Mouse (Mus musculus) erythroblast, embryonic 14.5 days (primary cell): ENCODE results near the gene Zfpm1. TPM values are rescaled to one million over a fixed set of nuclear protein-coding genes. Genes with fewer than 3 reads are reported as not detected.
A peak's percentile ranks its signal among the peaks of the same experiment; 100 is the strongest.

Experiments
- H3K27me3 ChIP-seq: 2 replicates; pipeline ENCODE4 v1.6.1; 2012; ENCODE audit warnings: inconsistent platforms; ENCODE audit not compliant: control insufficient read depth
- H3K36me3 ChIP-seq: 2 replicates; pipeline ENCODE4 v1.6.1; 2012; ENCODE audit warnings: mild to moderate bottlenecking, inconsistent platforms; ENCODE audit not compliant: control insufficient read depth
- H3K4me1 ChIP-seq: 2 replicates; pipeline ENCODE4 v1.6.1; 2012; ENCODE audit warnings: inconsistent platforms; ENCODE audit not compliant: control insufficient read depth
- H3K4me3 ChIP-seq: replicated peaks from 2 replicates; pipeline ENCODE3; 2012; ENCODE audit warnings: moderate library complexity, mild to moderate bottlenecking, inconsistent platforms
- H3K9me3 ChIP-seq: 2 replicates; pipeline ENCODE4 v1.6.1; 2012; ENCODE audit warnings: low read length, inconsistent platforms, mixed read lengths; ENCODE audit not compliant: control insufficient read depth
- GATA1 ChIP-seq: IDR thresholded peaks from 2 replicates; pipeline ENCODE4 v1.6.1; 2012; ENCODE audit warnings: low read length, inconsistent platforms, mixed read lengths
- TAL1 ChIP-seq: IDR thresholded peaks from 3 replicates; pipeline ENCODE4 v1.6.1; 2012; ENCODE audit warnings: low read length, inconsistent platforms, mixed read lengths
- polyA plus RNA-seq: library from polyadenylated mRNA; stranded (reverse); fragments of >175 nt; gene quantifications from 2 replicates; pipeline ENCODE4 v1.2.3, GENCODE M21; 2012

The Zfpm1 gene
- polyA plus RNA-seq, 1 experiment, result 331 TPM

- Histone ChIP-seq H3K9me3 (no peaks in the 10 kb centered on the region), H3K27me3 (peaks cover 43% of the 10 kb centered on the region)
Observed at GRCm38 (mm10) chr8:122251739-122252138, 30.2 kb upstream of the Zfpm1 start.

GRCm38 (mm10) chr8:122252366-122252765 is 29.6 kb upstream of the Zfpm1 start:
- no peaks in the 10 kb centered on the region for H3K36me3 ChIP-seq
- no peaks in the 10 kb centered on the region for H3K4me1 ChIP-seq
- H3K9me3 ChIP-seq, result no peaks in the 10 kb centered on the region
- H3K4me3 ChIP-seq, result no peak overlapping the region
- H3K27me3 ChIP-seq, result peaks cover 48% of the 10 kb centered on the region
- TF ChIP-seq GATA1 (no peak), TAL1 (no peak)

More at GRCm38 (mm10) chr8:122251739-122252138, 30.2 kb upstream of the Zfpm1 start:
- TF ChIP-seq GATA1 (no peak), TAL1 (no peak)
- Histone ChIP-seq H3K4me3 (no peak overlapping the region), H3K4me1 (no peaks in the 10 kb centered on the region), H3K36me3 (no peaks in the 10 kb centered on the region)

GRCm38 (mm10) chr8:122259351-122259750 is 22.6 kb upstream of the Zfpm1 start:
- H3K27me3 ChIP-seq, result peaks cover 68% of the 10 kb centered on the region
- no peak for TF ChIP-seq GATA1
- H3K4me3 ChIP-seq, result no peak overlapping the region

GRCm38 (mm10) chr8:122260755-122261154 is 21.2 kb upstream of the Zfpm1 start:
- no peak for TF ChIP-seq TAL1
- no peak for TF ChIP-seq GATA1
- H3K4me1 ChIP-seq, result no peaks in the 10 kb centered on the region
- H3K27me3 ChIP-seq, result peaks cover 68% of the 10 kb centered on the region
- no peak overlapping the region for H3K4me3 ChIP-seq
- no peaks in the 10 kb centered on the region for H3K9me3 ChIP-seq
- no peaks in the 10 kb centered on the region for H3K36me3 ChIP-seq

More at GRCm38 (mm10) chr8:122259351-122259750, 22.6 kb upstream of the Zfpm1 start:
- no peaks in the 10 kb centered on the region for H3K9me3 ChIP-seq
- no peaks in the 10 kb centered on the region for H3K4me1 ChIP-seq
- no peaks in the 10 kb centered on the region for H3K36me3 ChIP-seq

- H3K9me3 ChIP-seq, result no peaks in the 10 kb centered on the region
- no peaks in the 10 kb centered on the region for H3K36me3 ChIP-seq
- H3K4me1 ChIP-seq, result no peaks in the 10 kb centered on the region
- H3K4me3 ChIP-seq, result no peak overlapping the region
- TF ChIP-seq GATA1 (no peak), TAL1 (no peak)
- peaks cover 69% of the 10 kb centered on the region for H3K27me3 ChIP-seq
Observed at GRCm38 (mm10) chr8:122262835-122263234, 19.1 kb upstream of the Zfpm1 start.

- no peak for TF ChIP-seq TAL1
- no peak for TF ChIP-seq GATA1
- H3K36me3 ChIP-seq, result no peaks in the 10 kb centered on the region
- peaks cover 77% of the 10 kb centered on the region for H3K27me3 ChIP-seq
- H3K4me3 ChIP-seq, result no peak overlapping the region
- H3K9me3 ChIP-seq, result no peaks in the 10 kb centered on the region
- peaks cover 6% of the 10 kb centered on the region for H3K4me1 ChIP-seq
Observed at GRCm38 (mm10) chr8:122264243-122264642, 17.7 kb upstream of the Zfpm1 start.

- Histone ChIP-seq H3K36me3 (no peaks in the 10 kb centered on the region), H3K4me3 (no peak overlapping the region), H3K9me3 (no peaks in the 10 kb centered on the region), H3K27me3 (peaks cover 88% of the 10 kb centered on the region), H3K4me1 (peaks cover 14% of the 10 kb centered on the region)
- TF ChIP-seq TAL1 (no peak), GATA1 (no peak)
Observed at GRCm38 (mm10) chr8:122265522-122265921, 16.4 kb upstream of the Zfpm1 start.

- H3K4me1 ChIP-seq, result peaks cover 14% of the 10 kb centered on the region
- H3K27me3 ChIP-seq, result peaks cover 92% of the 10 kb centered on the region
- no peaks in the 10 kb centered on the region for H3K36me3 ChIP-seq
- H3K9me3 ChIP-seq, result no peaks in the 10 kb centered on the region
- H3K4me3 ChIP-seq, result no peak overlapping the region
- TF ChIP-seq GATA1, result no peak
- TF ChIP-seq TAL1, result no peak
Observed at GRCm38 (mm10) chr8:122266867-122267266, 15.1 kb upstream of the Zfpm1 start.

- peak overlapping the region; percentile 62 for H3K4me3 ChIP-seq
- no peaks in the 10 kb centered on the region for H3K36me3 ChIP-seq
- H3K4me1 ChIP-seq, result peaks cover 28% of the 10 kb centered on the region
- TF ChIP-seq GATA1 (no peak), TAL1 (no peak)
- peaks cover 72% of the 10 kb centered on the region for H3K27me3 ChIP-seq
- H3K9me3 ChIP-seq, result no peaks in the 10 kb centered on the region
Observed at GRCm38 (mm10) chr8:122268861-122269260, 13.1 kb upstream of the Zfpm1 start.

GRCm38 (mm10) chr8:122269404-122269803 is 12.5 kb upstream of the Zfpm1 start:
- no peaks in the 10 kb centered on the region for H3K9me3 ChIP-seq
- TF ChIP-seq TAL1 (no peak), GATA1 (no peak)
- H3K27me3 ChIP-seq, result peaks cover 67% of the 10 kb centered on the region
- H3K4me3 ChIP-seq, result peak overlapping the region; percentile 62
- H3K4me1 ChIP-seq, result peaks cover 33% of the 10 kb centered on the region
- H3K36me3 ChIP-seq, result no peaks in the 10 kb centered on the region
